Mouse (Mus musculus): ENCODE measurements around the gene Abca3.

The Abca3 gene

GRCm38 (mm10) chr17:24351760-24352357 lies at the start of gene Abca3:
Gene Abca3 (plus strand): TSS chr17:24351950.
- peak; percentile 96 for DNase-seq

- peak; percentile 55 for DNase-seq
Observed at GRCm38 (mm10) chr17:24307500-24307899, 44.2 kb upstream of the Abca3 start.

GRCm38 (mm10) chr17:24320826-24321225 lies 30.9 kb upstream of the Abca3 start:
- DNase-seq, result no peak

- DNase-seq, result no peak
Observed at GRCm38 (mm10) chr17:24325051-24325450, 26.7 kb upstream of the Abca3 start.

- no peak for DNase-seq
Observed at GRCm38 (mm10) chr17:24327656-24328055, 24.1 kb upstream of the Abca3 start.

GRCm38 (mm10) chr17:24344672-24345071 lies 7.1 kb upstream of the Abca3 start:
- no peak for DNase-seq

- DNase-seq, result no peak
Observed at GRCm38 (mm10) chr17:24346831-24347230, 4.9 kb upstream of the Abca3 start.

GRCm38 (mm10) chr17:24349176-24349575 lies 2.6 kb upstream of the Abca3 start:
- DNase-seq, result no peak

- peak; percentile 50 for DNase-seq
Observed at GRCm38 (mm10) chr17:24350926-24351759, 607 bp upstream of the Abca3 start, which contains the start of gene Abca17. Gene Abca17 (minus strand): TSS chr17:24351068.

GRCm38 (mm10) chr17:24352370-24353194 lies 832 bp downstream of the Abca3 start:
- peak; percentile 71 for DNase-seq

- DNase-seq, result no peak
Observed at GRCm38 (mm10) chr17:24353960-24354359, 2.2 kb downstream of the Abca3 start.

GRCm38 (mm10) chr17:24355284-24355683 lies 3.5 kb downstream of the Abca3 start:
- DNase-seq, result peak; percentile 47

- DNase-seq, result peak; percentile 43
Observed at GRCm38 (mm10) chr17:24359006-24359405, 7.3 kb downstream of the Abca3 start.

GRCm38 (mm10) chr17:24359903-24360302 lies 8.2 kb downstream of the Abca3 start:
- no peak for DNase-seq

GRCm38 (mm10) chr17:24360841-24361240 lies 9.1 kb downstream of the Abca3 start:
- peak; percentile 36 for DNase-seq

- no peak for DNase-seq
Observed at GRCm38 (mm10) chr17:24361291-24361690, 9.5 kb downstream of the Abca3 start.

- peak; percentile 39 for DNase-seq
Observed at GRCm38 (mm10) chr17:24362527-24362926, 10.8 kb downstream of the Abca3 start.

GRCm38 (mm10) chr17:24364461-24364860 lies 12.7 kb downstream of the Abca3 start:
- DNase-seq, result no peak

GRCm38 (mm10) chr17:24365863-24366262 lies 14.1 kb downstream of the Abca3 start:
- no peak for DNase-seq

- peak; percentile 37 for DNase-seq
Observed at GRCm38 (mm10) chr17:24375094-24375712, 23.5 kb downstream of the Abca3 start.

- DNase-seq, result no peak
Observed at GRCm38 (mm10) chr17:24375886-24376285, 24.1 kb downstream of the Abca3 start.

GRCm38 (mm10) chr17:24378496-24378895 lies 26.7 kb downstream of the Abca3 start:
- DNase-seq, result no peak

- DNase-seq, result no peak
Observed at GRCm38 (mm10) chr17:24383789-24384188, 32.0 kb downstream of the Abca3 start.
